Mouse (Mus musculus) G1E (cell line): Measurements from ENCODE around the gene Rin1.

Experiments used
- CTCF ChIP-seq: IDR thresholded peaks from 2 replicates; pipeline ENCODE4 v1.5.1; 2012; ENCODE audit warnings: low read depth, low read length, inconsistent platforms, mixed read lengths
- GATA1 ChIP-seq: IDR thresholded peaks from 2 replicates; pipeline ENCODE4 v1.6.1; 2012; ENCODE audit warnings: borderline replicate concordance, low read length, inconsistent platforms, mixed read lengths

GRCm38 (mm10) chr19:5095887-5096474 is 45.7 kb downstream of the Rin1 start:
- TF ChIP-seq CTCF, result no peak
- TF ChIP-seq GATA1, result no peak
